Mouse (Mus musculus) kidney, postnatal 0 days (tissue): ENCODE measurements around the gene Hoxa3. TPM values are rescaled to one million over a fixed set of nuclear protein-coding genes. Genes with fewer than 3 reads are reported as not detected.

Experiments used
- ATAC-seq: fragments of 200-750 bp; cut with Nextera tagmentation; replicated peaks from 2 replicates; pipeline ENCODE4 v1.8.0; 2017; ENCODE audit warnings: low read depth, moderate number of reproducible peaks, moderate TSS enrichment, moderate library complexity; ENCODE audit not compliant: low FRiP score
- DNase-seq: peaks from one replicate; pipeline ENCODE4 v3.0.0-alpha.2; 2016; ENCODE audit warnings: low spot score
- H3K27ac ChIP-seq: fragments of 300-500 bp; sonication (generic); 2 replicates; pipeline ENCODE4 v1.5.1; 2014; ENCODE audit warnings: mild to moderate bottlenecking
- H3K27me3 ChIP-seq: fragments of 300-500 bp; sonication (generic); 2 replicates; pipeline ENCODE4 v1.6.1; 2014; ENCODE audit warnings: low read length, mixed read lengths; ENCODE audit not compliant: insufficient read depth
- H3K36me3 ChIP-seq: fragments of 300-500 bp; sonication (generic); 2 replicates; pipeline ENCODE4 v1.6.1; 2014; ENCODE audit warnings: low read length, mixed read lengths; ENCODE audit not compliant: insufficient read depth
- H3K4me1 ChIP-seq: fragments of 300-500 bp; sonication (generic); replicated peaks from 2 replicates; pipeline ENCODE4 v1.6.1; 2014; ENCODE audit warnings: antibody characterized with exemption, low read length, mixed read lengths; ENCODE audit not compliant: insufficient read depth
- H3K4me2 ChIP-seq: fragments of 300-500 bp; sonication (generic); 2 replicates; pipeline ENCODE4 v1.6.1; 2014; ENCODE audit warnings: mild to moderate bottlenecking, low read length, moderate library complexity, mixed read lengths
- H3K4me3 ChIP-seq: fragments of 300-500 bp; sonication (generic); replicated peaks from 2 replicates; pipeline ENCODE4 v1.5.1; 2014; ENCODE audit warnings: low read depth, low read length
- H3K9ac ChIP-seq: fragments of 300-500 bp; sonication (generic); 2 replicates; pipeline ENCODE4 v1.6.1; 2014; ENCODE audit warnings: low read depth, low read length
- H3K9me3 ChIP-seq: fragments of 300-500 bp; sonication (generic); replicated peaks from 2 replicates; pipeline ENCODE4 v1.6.1; 2016; ENCODE audit warnings: low read length, inconsistent platforms, mixed read lengths
- CTCF ChIP-seq: IDR thresholded peaks from 2 replicates; pipeline ENCODE4 v1.5.1; 2016; ENCODE audit warnings: antibody characterized with exemption, low read depth, mild to moderate bottlenecking, moderate library complexity
- WGBS: fragments of 180-500 bp; shearing (Covaris S2); extraction: QIAGEN DNeasy Blood & Tissue Kit; methylation state at CpG from one replicate; pipeline ENCODE4 v1.1.7; 2014; 5-methylcytosine and 5-hydroxymethylcytosine counted together
- polyA plus RNA-seq: library from polyadenylated mRNA; unstranded; fragments of >200 nt; fragmentation: Nextera tagmentation; extraction: Ambion mirVana; gene quantifications from 2 replicates; pipeline ENCODE4 v1.2.1, GENCODE M21; 2015

Hoxa3 gene
- polyA plus RNA-seq, 1 experiment from 2014 or later: 4.8 TPM

- DNase-seq (peak; percentile 22), ATAC-seq (no peak)
- Histone ChIP-seq H3K9me3 (no peaks in the 10 kb centered on the region), H3K27me3 (peaks cover 58% of the 10 kb centered on the region), H3K4me1 (no peaks in the 10 kb centered on the region; the same call in 1 of the 2 replicates), H3K4me3 (no peak overlapping the region), H3K4me2 (no peak overlapping the region), H3K27ac (no peak overlapping the region), H3K9ac (no peak overlapping the region), H3K36me3 (no peaks in the 10 kb centered on the region)
- WGBS: 2% methylated on average over 25 of the region's 25 CpGs
- no peak for TF ChIP-seq CTCF
Observed at GRCm38 (mm10) chr6:52259081-52259790, 46.1 kb upstream of the Hoxa3 start.

GRCm38 (mm10) chr6:52256956-52257355, 43.8 kb upstream of the Hoxa3 start:
- H3K9ac ChIP-seq: no peak overlapping the region
- TF ChIP-seq CTCF: peak; percentile 83
- WGBS: under 1% methylated on average over 6 of the region's 6 CpGs
- no peak overlapping the region for H3K27ac ChIP-seq
- no peaks in the 10 kb centered on the region for H3K36me3 ChIP-seq
- no peak for ATAC-seq
- DNase-seq: peak; percentile 89
- no peak overlapping the region for H3K4me3 ChIP-seq
- H3K27me3 ChIP-seq: peaks cover 52% of the 10 kb centered on the region
- H3K4me1 ChIP-seq: peaks cover 8% of the 10 kb centered on the region; the same call in 1 of the 2 replicates
- no peak overlapping the region for H3K4me2 ChIP-seq
- no peaks in the 10 kb centered on the region for H3K9me3 ChIP-seq

DNA sequence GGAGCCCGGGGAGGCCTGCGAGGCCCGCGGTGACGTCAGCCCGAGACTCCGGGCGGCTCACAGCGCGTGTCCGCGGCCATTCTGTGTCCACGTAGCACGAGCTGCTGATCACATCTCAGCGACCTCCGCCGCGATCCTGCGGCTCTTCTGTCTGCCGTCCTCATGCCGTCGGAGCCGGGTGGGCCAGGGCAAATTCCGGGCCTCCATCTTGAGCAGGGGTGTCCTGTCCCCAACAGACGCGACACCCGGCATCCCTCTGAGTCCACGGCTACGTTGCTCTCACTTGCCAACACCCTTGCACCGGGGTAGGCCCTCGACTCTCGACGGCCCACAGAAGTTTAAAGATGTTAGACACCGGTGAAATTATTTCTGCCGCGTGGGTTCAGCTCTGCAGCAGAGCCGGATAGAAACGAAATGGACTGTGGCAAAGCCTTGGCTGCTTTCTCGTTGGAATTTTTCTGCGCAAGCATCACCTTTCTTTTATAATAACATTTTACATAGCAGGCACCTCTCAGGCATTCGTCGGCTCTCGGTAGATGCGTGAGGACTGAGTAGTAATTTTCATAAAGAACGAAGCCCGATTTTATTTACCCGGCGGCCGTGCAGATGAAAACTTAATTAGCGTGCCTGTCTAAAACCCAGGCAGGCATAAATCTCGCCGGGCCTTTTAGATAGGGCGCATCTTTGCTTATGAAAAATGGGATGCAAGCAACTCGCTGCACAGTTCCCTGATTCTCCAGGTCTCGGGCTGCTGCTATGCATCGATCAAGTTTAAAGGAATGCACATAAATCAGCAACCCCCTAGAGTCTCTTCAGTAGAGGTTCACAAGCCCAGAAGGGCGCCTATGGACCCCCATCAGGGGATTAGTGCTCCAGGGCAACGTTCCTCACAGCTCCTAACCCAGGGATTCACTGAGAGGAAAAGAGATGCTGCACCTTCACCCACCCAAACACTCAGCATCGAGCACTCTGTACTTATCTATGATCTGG, 40.7 kb upstream of the Hoxa3 start:
- Histone ChIP-seq H3K4me2 (peak overlapping the region; percentile 43), H3K4me3 (peak overlapping the region; percentile 20), H3K9ac (no peak overlapping the region), H3K9me3 (no peaks in the 10 kb centered on the region), H3K27ac (no peak overlapping the region), H3K4me1 (peaks cover 14% of the 10 kb centered on the region), H3K27me3 (peaks cover 44% of the 10 kb centered on the region), H3K36me3 (no peaks in the 10 kb centered on the region)
- TF ChIP-seq CTCF: no peak
- 6% methylated on average over 59 of the region's 59 CpGs for WGBS
- ATAC-seq: no peak
- DNase-seq: peak; percentile 44

- H3K4me1 ChIP-seq: peaks cover 19% of the 10 kb centered on the region
- H3K4me3 ChIP-seq: peak overlapping the region; percentile 20
- peaks cover 36% of the 10 kb centered on the region for H3K27me3 ChIP-seq
- 0 out of 2 replicates have a peak, but pooled peaks have one; percentile 21 for ATAC-seq
- peak overlapping the region; percentile 43 for H3K4me2 ChIP-seq
- WGBS: 20% methylated on average over 35 of the region's 35 CpGs
- TF ChIP-seq CTCF: no peak
- H3K9me3 ChIP-seq: no peaks in the 10 kb centered on the region
- no peak overlapping the region for H3K9ac ChIP-seq
- DNase-seq: no peak
- H3K36me3 ChIP-seq: no peaks in the 10 kb centered on the region
- no peak overlapping the region for H3K27ac ChIP-seq
Observed at GRCm38 (mm10) chr6:52252775-52253376, 39.7 kb upstream of the Hoxa3 start.

GRCm38 (mm10) chr6:52252016-52252774, 39.1 kb upstream of the Hoxa3 start:
- Histone ChIP-seq H3K9ac (no peak overlapping the region), H3K9me3 (no peaks in the 10 kb centered on the region), H3K27me3 (peaks cover 36% of the 10 kb centered on the region), H3K4me1 (peaks cover 22% of the 10 kb centered on the region), H3K4me3 (no peak overlapping the region), H3K36me3 (no peaks in the 10 kb centered on the region), H3K4me2 (no peak overlapping the region; the same call in 1 of the 2 replicates), H3K27ac (no peak overlapping the region)
- 49% methylated on average over 24 of the region's 24 CpGs for WGBS
- ATAC-seq: no peak
- TF ChIP-seq CTCF: no peak
- DNase-seq: no peak
